Mouse (Mus musculus) liver, embryonic 14.5 days (tissue): Measurements from ENCODE around the gene Rnf19b.

ENCODE experiments used
- CTCF ChIP-seq: IDR thresholded peaks from 2 replicates; pipeline ENCODE4 v1.5.1; 2016; ENCODE audit warnings: antibody characterized with exemption, low read depth, control low read depth
- EP300 ChIP-seq: IDR thresholded peaks from 2 replicates; pipeline ENCODE4 v1.6.1; 2016; ENCODE audit warnings: antibody characterized with exemption, low read depth

GRCm38 (mm10) chr4:129124652-129125146 lies 66.6 kb downstream of the Rnf19b start:
- no peak for TF ChIP-seq CTCF
- TF ChIP-seq EP300 = no peak
